In the genomic region with DNA sequence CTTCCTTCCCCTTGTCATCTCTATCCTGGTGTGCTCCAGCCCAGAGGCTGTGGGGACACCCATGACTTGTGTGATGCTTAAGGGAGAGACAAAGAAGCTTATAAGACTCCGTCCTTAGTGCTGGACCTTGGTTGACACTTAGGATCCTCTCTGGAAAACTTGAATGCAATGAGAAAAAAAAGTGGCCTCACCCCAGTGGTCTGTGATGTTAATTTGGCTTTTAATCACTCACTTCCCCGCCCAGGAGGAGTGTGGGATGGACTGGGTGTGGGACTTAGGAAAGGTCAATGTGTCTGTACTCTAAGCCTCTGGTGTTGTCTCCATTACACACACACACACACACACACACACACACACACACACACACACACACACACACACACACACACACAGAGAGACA, we compare ENCODE assay signal across 10 mouse cellular contexts.
"Had no signal": no experiment of that assay in that cellular context is flagged by ENCODE, and none has a peak within 500 bp of the region (broad histone marks: within the 10 kb centered on the region; RNA-seq: fewer than 3 reads in every experiment).

No protein-coding gene starts in this region.

- DNase-seq: liver, postnatal 0 days; lung, adult 2 months; lung, postnatal 14 days; lung, postnatal 4 days; midbrain, embryonic 14.5 days; retina, postnatal 1 day; right cerebral cortex, adult 18-20 months; thymus, adult 2 months; thymus, postnatal 25 days; thymus, postnatal 4 days had no signal
